Mouse (Mus musculus): ENCODE results near the gene Dhx37.

GRCm38 (mm10) chr5:125388358-125389092, 45.4 kb downstream of the Dhx37 start:
- TF ChIP-seq GATA1 (IDR thresholded peaks at IDR 0.05; ENCODE audit: borderline replicate concordance, low read length) (no peak), FLI1 (IDR thresholded peaks at IDR 0.05; ENCODE audit: low read length) (no peak)
